Comparison of ENCODE assay signal across 8 mouse cellular contexts in genomic region chr4:105157276-105158168, GRCm38 (mm10). TPM values are rescaled to one million over a fixed set of nuclear protein-coding genes. Genes with fewer than 3 reads are reported as not detected.
DNase-seq lines count a peak whose midpoint lies in the region; ATAC-seq lines count a peak whose summit lies in the region.

Plpp3 (plus strand) TSS chr4:105157347.

- no peaks in the 10 kb centered on the region for H3K36me3 ChIP-seq in intestine, embryonic 15.5 days

- H3K4me1 ChIP-seq in intestine, embryonic 15.5 days (replicated peaks) = 0 out of 2 replicates have a peak, but pooled peaks cover 4% of the 10 kb centered on the region

- peak; percentile 91 for DNase-seq in adrenal gland, adult 8-10 months
- peak; percentile 91 for DNase-seq in embryo, embryonic 11 days
- peak; percentile 81 to 82 for DNase-seq in gastrocnemius, postnatal 36 days
- DNase-seq in left cerebral cortex, postnatal 25 days (ENCODE audit: low spot score in 2 of 2) = peak; percentile 70 to 84
- DNase-seq in right cerebral cortex, postnatal 4 days = peak; percentile 66

- H3K4me2 ChIP-seq in intestine, embryonic 15.5 days (replicated peaks) = peak within 1 kb of the TSS; percentile 62

- intact Hi-C loops in gastrocnemius, postnatal 36 days (cut with DNase I) = loop anchor here (2.0 to 10.0 kb wide), 5 partner anchors 45 to 477 kb away; no protein-coding TSS in a partner anchor
- intact Hi-C loops in left cerebral cortex, postnatal 25 days (cut with DNase I) = loop anchor here (10.0 kb wide), 1 partner anchor 1217 kb away; no protein-coding TSS in a partner anchor

- peak within 1 kb of the TSS; percentile 95 for H3K27ac ChIP-seq in intestine, embryonic 15.5 days

- peak within 1 kb of the TSS; percentile 97 for H3K9ac ChIP-seq in intestine, embryonic 15.5 days

- ATAC-seq in intestine, embryonic 15.5 days = peak; percentile 85
- peak; percentile 79 for ATAC-seq in megakaryocyte-erythroid progenitor cell, adult 5-6 weeks (replicated peaks; ENCODE audit: low FRiP score, low TSS enrichment, poor library complexity, severe bottlenecking)
- ATAC-seq in inflammation-experienced regulatory T-cells, adult 6 months = no peak

- under 1% methylated on average over 77 of the region's 77 CpGs for WGBS in intestine, embryonic 15.5 days

- no peaks in the 10 kb centered on the region for H3K27me3 ChIP-seq in intestine, embryonic 15.5 days (replicated peaks)

- peak within 1 kb of the TSS; percentile 95 for H3K4me3 ChIP-seq in intestine, embryonic 15.5 days (replicated peaks)

- H3K9me3 ChIP-seq in intestine, embryonic 15.5 days = no peaks in the 10 kb centered on the region

RNA-seq across cellular contexts. Expression of gene Plpp3, which starts in this region (rescaled TPM):
- total RNA-seq in adrenal gland, adult 8-10 months (2022) = 100 to 1,000 TPM; 211 to 349 (median 255) TPM
- 10 to 100 TPM; 43.9 to 45.4 TPM for total RNA-seq in gastrocnemius, postnatal 36 days (2021)
- 41.2 and 42.0 TPM in 2 replicates for polyA plus RNA-seq in intestine, embryonic 15.5 days (2015; fragmentation: Nextera tagmentation; extraction: Ambion mirVana)
- 100 to 1,000 TPM; 163 to 170 TPM for total RNA-seq in left cerebral cortex, postnatal 25 days (2021)
- 0.47 and 0.94 TPM in 2 replicates for total RNA-seq in megakaryocyte-erythroid progenitor cell, adult 5-6 weeks (2014; fragmentation: Nextera tagmentation)
- total RNA-seq in megakaryocyte-erythroid progenitor cell, adult 5-6 weeks (2017) = 0.72 TPM in 1 of 2 replicates, not detected in the other
- polyA plus RNA-seq in inflammation-experienced regulatory T-cells, adult 6 months (2017; shearing (Covaris generic)) = under 1 TPM in 1 of 3 experiments, not detected in 2; 0.15 TPM

Comparison
In these comparisons a context has a peak if more than half of its experiments do, and no peak if none do; other contexts are left out.
1. RNA of gene Plpp3 (total RNA-seq): 211 to 349 TPM in adrenal gland, adult 8-10 months, 163 to 170 TPM in left cerebral cortex, postnatal 25 days and 43.9 to 45.4 TPM in gastrocnemius, postnatal 36 days; 0.47 to 0.94 TPM in megakaryocyte-erythroid progenitor cell, adult 5-6 weeks; every median in the first group is over 10 times any median in the second.
2. RNA of gene Plpp3 (polyA plus RNA-seq): 41.2 to 42.0 TPM in intestine, embryonic 15.5 days; 0.15 TPM in inflammation-experienced regulatory T-cells, adult 6 months; every median in the first group is over 10 times any median in the second.
3. Peak in ATAC-seq in megakaryocyte-erythroid progenitor cell, adult 5-6 weeks; RNA of the gene not detected or under 1 TPM.
4. Peak in every context shown above with its lines, with median percentiles within 50 percentile points of each other: DNase-seq.